Mouse (Mus musculus) embryonic facial prominence, embryonic 14.5 days (tissue): Measurements from ENCODE around the gene Csad. TPM values are rescaled to one million over a fixed set of nuclear protein-coding genes. Genes with fewer than 3 reads are reported as not detected.

ENCODE experiments used
- ATAC-seq: fragments of 200-750 bp; cut with Nextera tagmentation; 2 replicates; pipeline ENCODE4 v1.8.0; 2017; ENCODE audit warnings: low read depth, moderate number of reproducible peaks, moderate TSS enrichment
- DNase-seq: peaks from one replicate; pipeline ENCODE4 v3.0.0-alpha.2; 2015; ENCODE audit warnings: low spot score
- H3K27ac ChIP-seq: fragments of 300-500 bp; sonication (generic); replicated peaks from 2 replicates; pipeline ENCODE4 v1.5.1; 2014; ENCODE audit warnings: low read depth, mild to moderate bottlenecking, low read length, moderate library complexity
- H3K27me3 ChIP-seq: fragments of 300-500 bp; sonication (generic); replicated peaks from 2 replicates; pipeline ENCODE4 v1.6.1; 2014; ENCODE audit warnings: low read length; ENCODE audit not compliant: control insufficient read depth, insufficient read depth
- H3K36me3 ChIP-seq: fragments of 300-500 bp; sonication (generic); 2 replicates; pipeline ENCODE4 v1.6.1; 2014; ENCODE audit warnings: low read length, mixed read lengths; ENCODE audit not compliant: control insufficient read depth, insufficient read depth
- H3K4me1 ChIP-seq: fragments of 300-500 bp; sonication (generic); 2 replicates; pipeline ENCODE4 v1.6.1; 2014; ENCODE audit warnings: antibody characterized with exemption, low read length; ENCODE audit not compliant: control insufficient read depth, insufficient read depth
- H3K4me2 ChIP-seq: fragments of 300-500 bp; sonication (generic); 2 replicates; pipeline ENCODE4 v1.6.1; 2014; ENCODE audit warnings: low read depth, mild to moderate bottlenecking, low read length, moderate library complexity, mixed read lengths
- H3K4me3 ChIP-seq: fragments of 300-500 bp; sonication (generic); 2 replicates; pipeline ENCODE4 v1.5.1; 2014; ENCODE audit warnings: low read depth, mild to moderate bottlenecking, low read length
- H3K9ac ChIP-seq: fragments of 300-500 bp; sonication (generic); 2 replicates; pipeline ENCODE4 v1.6.1; 2014; ENCODE audit warnings: low read depth, mild to moderate bottlenecking, low read length, moderate library complexity, mixed read lengths
- H3K9me3 ChIP-seq: fragments of 300-500 bp; sonication (generic); 2 replicates; pipeline ENCODE4 v1.6.1; 2016; ENCODE audit warnings: low read length; ENCODE audit not compliant: control insufficient read depth
- WGBS: fragments of 180-500 bp; shearing (Covaris S2); extraction: QIAGEN DNeasy Blood & Tissue Kit; methylation state at CpG from one replicate; pipeline ENCODE4 v1.1.7; 2014; 5-methylcytosine and 5-hydroxymethylcytosine counted together
- polyA plus RNA-seq: library from polyadenylated mRNA; unstranded; fragments of >200 nt; fragmentation: Nextera tagmentation; extraction: Ambion mirVana; gene quantifications from 2 replicates; pipeline ENCODE4 v1.2.1, GENCODE M21; 2014

Gene Csad
- polyA plus RNA-seq, 1 experiment from 2014 or later = 63.6 TPM

DNA sequence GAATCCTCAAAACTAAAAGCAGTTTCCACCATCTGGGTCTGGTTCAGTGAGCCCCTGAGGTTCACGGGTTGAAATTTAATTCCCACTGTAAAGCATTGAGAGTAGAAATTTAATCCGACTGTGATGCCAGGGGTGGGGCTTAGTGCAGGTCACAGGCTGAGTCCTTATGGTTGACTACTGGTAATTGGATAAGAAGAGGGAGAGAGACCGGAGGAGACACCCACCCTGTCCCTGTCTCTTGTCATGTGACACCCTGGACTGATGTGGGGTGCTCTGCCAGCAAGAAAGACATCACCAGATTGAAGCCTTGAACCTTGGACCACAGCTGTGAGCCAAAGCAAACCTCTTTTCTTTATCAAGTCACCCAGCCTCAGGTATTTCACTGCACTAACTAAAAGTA is 21.4 kb downstream of the Csad start:
- peaks cover 67% of the 10 kb centered on the region for H3K36me3 ChIP-seq
- no peak for DNase-seq
- no peaks in the 10 kb centered on the region for H3K27me3 ChIP-seq
- no peak overlapping the region for H3K9ac ChIP-seq
- peak; percentile 24; the same call in 1 of the 2 replicates for ATAC-seq
- 46% methylated on average over 3 of the region's 3 CpGs for WGBS
- no peak overlapping the region for H3K4me3 ChIP-seq
- H3K4me2 ChIP-seq = no peak overlapping the region
- no peaks in the 10 kb centered on the region for H3K9me3 ChIP-seq
- no peaks in the 10 kb centered on the region for H3K4me1 ChIP-seq
- no peak overlapping the region for H3K27ac ChIP-seq

- H3K9me3 ChIP-seq = 0 out of 2 replicates have a peak, but pooled peaks cover 2% of the 10 kb centered on the region
- ATAC-seq (no peak), DNase-seq (no peak)
- H3K4me3 ChIP-seq = no peak overlapping the region
- H3K27ac ChIP-seq = no peak overlapping the region
- H3K4me2 ChIP-seq = no peak overlapping the region
- WGBS = 90% methylated on average over 14 of the region's 14 CpGs
- H3K9ac ChIP-seq = no peak overlapping the region
- no peaks in the 10 kb centered on the region for H3K27me3 ChIP-seq
- peaks cover 54% of the 10 kb centered on the region for H3K36me3 ChIP-seq
- H3K4me1 ChIP-seq = no peaks in the 10 kb centered on the region
These were observed 24.6 kb downstream of the Csad start for GRCm38 (mm10) chr15:102179924-102180323.

GRCm38 (mm10) chr15:102179106-102179505 is 25.4 kb downstream of the Csad start:
- WGBS = 81% methylated on average over 9 of the region's 9 CpGs
- Histone ChIP-seq H3K36me3 (peaks cover 57% of the 10 kb centered on the region), H3K27ac (no peak overlapping the region), H3K4me3 (no peak overlapping the region), H3K9me3 (peaks cover 9% of the 10 kb centered on the region; the same call in 1 of the 2 replicates), H3K4me2 (no peak overlapping the region), H3K4me1 (no peaks in the 10 kb centered on the region), H3K27me3 (no peaks in the 10 kb centered on the region), H3K9ac (no peak overlapping the region)
- no peak for DNase-seq
- ATAC-seq = no peak

DNA sequence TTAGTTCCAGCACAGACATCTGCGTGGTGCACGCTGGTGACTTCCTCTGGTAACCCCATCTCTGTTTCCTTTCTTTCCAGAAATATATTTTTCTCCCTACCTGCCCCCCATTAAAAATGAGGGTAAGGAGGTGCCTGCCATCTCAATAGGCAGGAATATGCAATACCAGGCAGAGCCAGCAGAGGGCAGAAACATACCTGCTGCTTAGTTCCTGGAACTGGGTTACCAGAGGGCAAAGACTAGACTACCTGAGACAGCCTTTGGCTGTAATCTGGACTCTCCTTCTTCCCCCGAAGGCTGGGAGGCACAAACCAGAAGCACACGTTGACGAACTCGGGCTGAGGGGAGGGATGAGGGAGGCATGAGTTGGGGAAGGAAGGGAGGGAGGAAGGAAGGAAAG is 26.2 kb downstream of the Csad start:
- H3K9me3 ChIP-seq = peaks cover 9% of the 10 kb centered on the region; the same call in 1 of the 2 replicates
- ATAC-seq = peak; percentile 39; the same call in 1 of the 2 replicates
- H3K9ac ChIP-seq = no peak overlapping the region
- H3K4me3 ChIP-seq = no peak overlapping the region
- H3K27ac ChIP-seq = no peak overlapping the region
- no peaks in the 10 kb centered on the region for H3K4me1 ChIP-seq
- peaks cover 50% of the 10 kb centered on the region for H3K36me3 ChIP-seq
- peak; percentile 61 for DNase-seq
- no peak overlapping the region for H3K4me2 ChIP-seq
- 15% methylated on average over 6 of the region's 6 CpGs for WGBS
- no peaks in the 10 kb centered on the region for H3K27me3 ChIP-seq

GRCm38 (mm10) chr15:102177417-102177816 is 27.1 kb downstream of the Csad start:
- H3K4me2 ChIP-seq = no peak overlapping the region
- H3K27me3 ChIP-seq = no peaks in the 10 kb centered on the region
- peaks cover 43% of the 10 kb centered on the region for H3K36me3 ChIP-seq
- WGBS = 85% methylated on average over 7 of the region's 8 CpGs
- H3K4me3 ChIP-seq = no peak overlapping the region
- DNase-seq (no peak), ATAC-seq (no peak)
- H3K4me1 ChIP-seq = no peaks in the 10 kb centered on the region
- H3K9ac ChIP-seq = no peak overlapping the region
- peaks cover 9% of the 10 kb centered on the region; the same call in 1 of the 2 replicates for H3K9me3 ChIP-seq
- H3K27ac ChIP-seq = no peak overlapping the region

- DNase-seq = no peak
- no peaks in the 10 kb centered on the region for H3K27me3 ChIP-seq
- H3K27ac ChIP-seq = no peak overlapping the region
- H3K9me3 ChIP-seq = peaks cover 9% of the 10 kb centered on the region; the same call in 1 of the 2 replicates
- peaks cover 43% of the 10 kb centered on the region for H3K36me3 ChIP-seq
- ATAC-seq = no peak
- no peak overlapping the region for H3K9ac ChIP-seq
- 85% methylated on average over 7 of the region's 7 CpGs for WGBS
- H3K4me1 ChIP-seq = no peaks in the 10 kb centered on the region
- no peak overlapping the region for H3K4me2 ChIP-seq
- H3K4me3 ChIP-seq = no peak overlapping the region
These were observed 27.8 kb downstream of the Csad start for GRCm38 (mm10) chr15:102176571-102177316.

DNA sequence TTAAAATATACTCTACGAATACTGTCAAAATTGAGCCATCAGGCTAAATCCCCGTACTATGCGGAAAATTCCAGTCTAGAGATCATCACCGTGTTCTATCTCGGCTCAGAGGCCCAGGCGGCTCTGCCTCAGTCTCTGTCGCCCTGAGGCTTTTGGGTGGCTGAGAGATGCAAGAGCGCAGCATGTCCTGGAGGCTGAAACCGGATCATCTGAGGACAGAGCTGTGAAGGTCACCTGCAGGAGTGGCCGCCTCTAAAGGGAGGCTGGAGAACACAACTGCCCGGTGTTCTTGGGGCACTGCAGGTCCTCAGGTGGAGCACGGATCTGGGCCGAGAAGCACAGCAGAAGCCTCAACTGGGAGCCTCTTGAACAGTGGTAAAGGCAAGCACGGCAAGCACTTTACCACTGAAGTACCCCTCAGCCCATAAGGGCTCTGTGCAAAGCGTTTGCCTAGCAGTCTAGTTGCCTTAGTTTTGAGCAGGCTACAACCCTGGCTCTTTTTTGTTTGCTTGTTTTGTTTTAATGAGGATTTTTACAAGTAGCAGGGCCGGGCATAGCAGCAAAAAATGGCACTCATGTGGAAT is 28.7 kb downstream of the Csad start:
- H3K27ac ChIP-seq = no peak overlapping the region
- no peaks in the 10 kb centered on the region for H3K4me1 ChIP-seq
- peaks cover 9% of the 10 kb centered on the region; the same call in 1 of the 2 replicates for H3K9me3 ChIP-seq
- WGBS = 79% methylated on average over 16 of the region's 16 CpGs
- no peak overlapping the region for H3K4me3 ChIP-seq
- no peak for DNase-seq
- no peak overlapping the region for H3K4me2 ChIP-seq
- no peak for ATAC-seq
- no peaks in the 10 kb centered on the region for H3K27me3 ChIP-seq
- H3K36me3 ChIP-seq = peaks cover 46% of the 10 kb centered on the region
- no peak overlapping the region for H3K9ac ChIP-seq

DNA sequence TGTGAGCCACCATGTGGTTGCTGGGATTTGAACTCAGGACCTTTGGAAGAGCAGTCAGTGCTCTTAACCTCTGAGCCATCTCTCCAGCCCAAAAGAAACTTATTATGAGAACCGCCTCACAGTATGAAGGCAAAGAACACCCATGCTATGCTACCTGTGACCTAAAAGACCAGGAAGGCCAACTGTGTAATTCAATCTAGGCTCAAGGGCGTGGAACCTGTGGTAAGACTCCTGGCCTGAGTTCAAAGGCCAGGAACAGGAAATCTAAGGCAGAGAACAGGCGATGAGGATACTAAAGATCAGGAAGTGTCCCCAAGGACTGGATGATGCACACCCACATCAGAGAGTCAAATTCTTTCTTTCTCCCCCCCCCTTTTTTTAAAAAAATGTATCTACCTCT is 30.9 kb downstream of the Csad start:
- Histone ChIP-seq H3K4me1 (peaks cover 2% of the 10 kb centered on the region; the same call in 1 of the 2 replicates), H3K36me3 (peaks cover 30% of the 10 kb centered on the region), H3K4me3 (no peak overlapping the region), H3K9me3 (peaks cover 9% of the 10 kb centered on the region; the same call in 1 of the 2 replicates), H3K27me3 (no peaks in the 10 kb centered on the region), H3K27ac (no peak overlapping the region), H3K4me2 (no peak overlapping the region), H3K9ac (no peak overlapping the region)
- 80% methylated on average over 3 of the region's 3 CpGs for whole genome bisulfite sequencing
- ATAC-seq (no peak), DNase-seq (no peak)
